13 mouse cellular contexts compared by ENCODE assay signal in genomic region chr6:90288265-90288664, GRCm38 (mm10). TPM values are rescaled to one million over a fixed set of nuclear protein-coding genes. Genes with fewer than 3 reads are reported as not detected.
DNase-seq lines count a peak whose midpoint lies in the region; ATAC-seq and TF ChIP-seq lines count a peak whose summit lies in the region.
"Had no signal": no experiment of that assay in that cellular context is flagged by ENCODE, and none has a peak within 500 bp of the region (broad histone marks: within the 10 kb centered on the region; RNA-seq: fewer than 3 reads in every experiment).

No protein-coding gene starts in this region.

- no peaks in the 10 kb centered on the region for H3K4me1 ChIP-seq in forebrain, postnatal 0 days (ENCODE audit: insufficient read depth)
- no peaks in the 10 kb centered on the region for H3K4me1 ChIP-seq in forebrain, embryonic 10.5 days
- no peaks in the 10 kb centered on the region for H3K4me1 ChIP-seq in liver, adult 2 months (ENCODE audit: control insufficient read depth, insufficient read depth, low read length)
- no peaks in the 10 kb centered on the region for H3K4me1 ChIP-seq in liver, embryonic 11.5 days (replicated peaks; ENCODE audit: control insufficient read depth, insufficient read depth, low read length)
- H3K4me1 ChIP-seq: embryonic facial prominence, embryonic 13.5 days; liver, embryonic 13.5 days; neural tube, embryonic 12.5 days had no signal

- POLR2A ChIA-PET in Patski (lab: Charles Lee): no interaction called here

- WGBS in forebrain, postnatal 0 days: 57% methylated on average over 12 of the region's 12 CpGs
- 57% methylated on average over 12 of the region's 12 CpGs for WGBS in forebrain, embryonic 10.5 days
- WGBS in liver, adult 2 months: 58% methylated on average over 12 of the region's 12 CpGs
- WGBS in liver, embryonic 11.5 days: 58% methylated on average over 12 of the region's 12 CpGs

- H3K9ac ChIP-seq in forebrain, postnatal 0 days: no peak overlapping the region
- no peak overlapping the region for H3K9ac ChIP-seq in liver, adult 2 months (ENCODE audit: low read depth, low read length)
- H3K9ac ChIP-seq in liver, embryonic 11.5 days (ENCODE audit: low read depth, low read length): no peak overlapping the region
- H3K9ac ChIP-seq: embryonic facial prominence, embryonic 13.5 days; liver, embryonic 13.5 days; neural tube, embryonic 12.5 days had no signal

- no peaks in the 10 kb centered on the region for H3K79me2 ChIP-seq in liver, adult 2 months (ENCODE audit: control insufficient read depth, insufficient read depth, low read length)

- no peaks in the 10 kb centered on the region for H3K27me3 ChIP-seq in forebrain, postnatal 0 days (ENCODE audit: insufficient read depth, low read length)
- no peaks in the 10 kb centered on the region for H3K27me3 ChIP-seq in forebrain, embryonic 10.5 days (ENCODE audit: poor library complexity, severe bottlenecking)
- H3K27me3 ChIP-seq in liver, adult 2 months (ENCODE audit: control insufficient read depth, insufficient read depth, low read length): no peaks in the 10 kb centered on the region
- H3K27me3 ChIP-seq in liver, embryonic 11.5 days (replicated peaks; ENCODE audit: control insufficient read depth, insufficient read depth, low read length): no peaks in the 10 kb centered on the region
- H3K27me3 ChIP-seq in Patski: no peaks in the 10 kb centered on the region
- H3K27me3 ChIP-seq: embryonic facial prominence, embryonic 13.5 days; liver, embryonic 13.5 days; neural tube, embryonic 12.5 days had no signal

- no peak overlapping the region for H3K4me2 ChIP-seq in forebrain, postnatal 0 days (ENCODE audit: low read depth)
- no peak overlapping the region for H3K4me2 ChIP-seq in liver, embryonic 11.5 days
- H3K4me2 ChIP-seq: embryonic facial prominence, embryonic 13.5 days; liver, embryonic 13.5 days; neural tube, embryonic 12.5 days had no signal

- no peaks in the 10 kb centered on the region for H3K36me3 ChIP-seq in forebrain, postnatal 0 days (ENCODE audit: insufficient read depth)
- no peaks in the 10 kb centered on the region for H3K36me3 ChIP-seq in forebrain, embryonic 10.5 days (replicated peaks)
- H3K36me3 ChIP-seq in liver, adult 2 months (ENCODE audit: control insufficient read depth, insufficient read depth, low read length): no peaks in the 10 kb centered on the region
- no peaks in the 10 kb centered on the region for H3K36me3 ChIP-seq in liver, embryonic 11.5 days (ENCODE audit: control insufficient read depth, insufficient read depth, low read length)
- H3K36me3 ChIP-seq: embryonic facial prominence, embryonic 13.5 days; liver, embryonic 13.5 days; neural tube, embryonic 12.5 days had no signal

- in situ Hi-C loops in Patski (cut with MboI; ENCODE audit: low pct_unique_long_range_greater_than_20kb): no loop called here

- peak; percentile 46 for TF ChIP-seq CTCF in forebrain, postnatal 0 days (IDR thresholded peaks at IDR 0.05; ENCODE audit: low read depth)
- TF ChIP-seq CTCF in liver, adult 2 months (IDR thresholded peaks at IDR 0.05; ENCODE audit: low read depth, low read length): no peak
- TF ChIP-seq CTCF in Patski (IDR thresholded peaks at IDR 0.05): peak; percentile 65

- peak; percentile 1 for DNase-seq in forebrain, postnatal 0 days
- DNase-seq in forebrain, embryonic 10.5 days (ENCODE audit: extremely low spot score, low spot score): no peak
- peak; percentile 39 for DNase-seq in liver, adult 2 months (ENCODE audit: extremely low read depth, low read depth, low spot score)
- DNase-seq in liver, embryonic 11.5 days (ENCODE audit: low spot score): no peak
- no peak for DNase-seq in Patski (ENCODE audit: low read depth, low spot score)
- DNase-seq in layer of hippocampus, adult 9-11 months: peak; percentile 9
- no peak for DNase-seq in urinary bladder, postnatal 14 days (ENCODE audit: low spot score)
- DNase-seq: liver, embryonic 13.5 days; thymus, adult 2 months had no signal

- ATAC-seq in forebrain, postnatal 0 days: no peak
- no peak for ATAC-seq in liver, embryonic 11.5 days (replicated peaks; ENCODE audit: low FRiP score)
- no peak for ATAC-seq in Patski
- ATAC-seq in CD4-positive, CD25-positive, alpha-beta regulatory T cell, adult 4 months: no peak

- CTCF ChIA-PET in Patski (lab: Charles Lee): interaction anchor here (0.6 to 2.1 kb wide), 8 partner anchors 12 to 615 kb away, joined by 3 to 7 read pairs (median 4); no protein-coding TSS in a partner anchor

- no peak overlapping the region for H3K27ac ChIP-seq in forebrain, postnatal 0 days (ENCODE audit: low read depth, low read length)
- H3K27ac ChIP-seq in forebrain, embryonic 10.5 days: no peak overlapping the region
- H3K27ac ChIP-seq in liver, adult 2 months (replicated peaks; ENCODE audit: insufficient read depth, low read depth, low read length): no peak overlapping the region
- H3K27ac ChIP-seq in liver, embryonic 11.5 days (ENCODE audit: low read depth, low read length): no peak overlapping the region
- H3K27ac ChIP-seq: embryonic facial prominence, embryonic 13.5 days; liver, embryonic 13.5 days; neural tube, embryonic 12.5 days had no signal

- no peak overlapping the region for H3K4me3 ChIP-seq in forebrain, postnatal 0 days (ENCODE audit: low read depth, low read length)
- H3K4me3 ChIP-seq in forebrain, embryonic 10.5 days: no peak overlapping the region
- no peak overlapping the region for H3K4me3 ChIP-seq in liver, adult 2 months (ENCODE audit: insufficient read depth, low read depth, low read length)
- H3K4me3 ChIP-seq in liver, embryonic 11.5 days (ENCODE audit: low read depth, low read length): no peak overlapping the region
- H3K4me3 ChIP-seq: embryonic facial prominence, embryonic 13.5 days; liver, embryonic 13.5 days; neural tube, embryonic 12.5 days had no signal

- no peak for TF ChIP-seq POLR2A in liver, adult 2 months (IDR thresholded peaks at IDR 0.05; ENCODE audit: extremely low read depth, insufficient read depth, low read length)

- H3K9me3 ChIP-seq in forebrain, postnatal 0 days (ENCODE audit: low read length): no peaks in the 10 kb centered on the region
- peaks cover 28% of the 10 kb centered on the region for H3K9me3 ChIP-seq in forebrain, embryonic 10.5 days
- H3K9me3 ChIP-seq in liver, embryonic 11.5 days (ENCODE audit: control insufficient read depth, low read length): no peaks in the 10 kb centered on the region

RNA-seq across cellular contexts. Expression of gene BC048671, which starts 12.8 kb away (rescaled TPM):
- total RNA-seq in forebrain, postnatal 0 days (2014; rRNA removed): not detected in 2 replicates
- not detected in 2 replicates for polyA plus RNA-seq in forebrain, postnatal 0 days (2015; fragmentation: Nextera tagmentation; extraction: Ambion mirVana)
- not detected in 2 replicates for polyA plus RNA-seq in forebrain, embryonic 10.5 days (2016; fragmentation: Nextera tagmentation; extraction: Ambion mirVana)
- total RNA-seq in liver, adult 2 months (2014; rRNA removed): not detected in 2 replicates
- polyA plus RNA-seq in liver, adult 2 months (2012; rRNA removed): not detected in 2 replicates
- not detected in 2 replicates for polyA plus RNA-seq in liver, embryonic 11.5 days (2014; fragmentation: Nextera tagmentation; extraction: Ambion mirVana)
- not detected for polyA plus RNA-seq in Patski (2021)
- polyA plus RNA-seq in CD4-positive, CD25-positive, alpha-beta regulatory T cell, adult 4 months (2017; shearing (Covaris generic)): not detected
- polyA plus RNA-seq: embryonic facial prominence, embryonic 13.5 days; heart, embryonic 14.5 days; liver, embryonic 13.5 days; neural tube, embryonic 12.5 days; thymus, adult 2 months had no signal

RNA-seq across cellular contexts. Expression of gene Chst13, which starts 36.7 kb away (rescaled TPM):
- not detected in 2 replicates for total RNA-seq in forebrain, postnatal 0 days (2014; rRNA removed)
- not detected in 2 replicates for polyA plus RNA-seq in forebrain, postnatal 0 days (2015; fragmentation: Nextera tagmentation; extraction: Ambion mirVana)
- polyA plus RNA-seq in forebrain, embryonic 10.5 days (2016; fragmentation: Nextera tagmentation; extraction: Ambion mirVana): not detected in 2 replicates
- total RNA-seq in liver, adult 2 months (2014; rRNA removed): 9.3 and 11.9 TPM in 2 replicates
- 26.8 and 42.7 TPM in 2 replicates for polyA plus RNA-seq in liver, adult 2 months (2012; rRNA removed)
- 16.7 and 17.4 TPM in 2 replicates for polyA plus RNA-seq in liver, embryonic 11.5 days (2014; fragmentation: Nextera tagmentation; extraction: Ambion mirVana)
- 0.14 TPM for polyA plus RNA-seq in Patski (2021)
- not detected for polyA plus RNA-seq in CD4-positive, CD25-positive, alpha-beta regulatory T cell, adult 4 months (2017; shearing (Covaris generic))
- polyA plus RNA-seq: heart, embryonic 14.5 days; neural tube, embryonic 12.5 days had no signal

RNA-seq across cellular contexts. Expression of gene Vmn1r54, which starts 42.2 kb away (rescaled TPM):
- total RNA-seq in forebrain, postnatal 0 days (2014; rRNA removed): not detected in 2 replicates
- not detected in 2 replicates for polyA plus RNA-seq in forebrain, postnatal 0 days (2015; fragmentation: Nextera tagmentation; extraction: Ambion mirVana)
- not detected in 2 replicates for polyA plus RNA-seq in forebrain, embryonic 10.5 days (2016; fragmentation: Nextera tagmentation; extraction: Ambion mirVana)
- not detected in 2 replicates for total RNA-seq in liver, adult 2 months (2014; rRNA removed)
- not detected in 2 replicates for polyA plus RNA-seq in liver, adult 2 months (2012; rRNA removed)
- not detected in 2 replicates for polyA plus RNA-seq in liver, embryonic 11.5 days (2014; fragmentation: Nextera tagmentation; extraction: Ambion mirVana)
- polyA plus RNA-seq in Patski (2021): not detected
- polyA plus RNA-seq in CD4-positive, CD25-positive, alpha-beta regulatory T cell, adult 4 months (2017; shearing (Covaris generic)): not detected
- polyA plus RNA-seq: embryonic facial prominence, embryonic 13.5 days; heart, embryonic 14.5 days; liver, embryonic 13.5 days; neural tube, embryonic 12.5 days; thymus, adult 2 months had no signal

RNA-seq across cellular contexts. Expression of gene Uroc1, which starts 44.8 kb away (rescaled TPM):
- total RNA-seq in forebrain, postnatal 0 days (2014; rRNA removed): not detected in 2 replicates
- polyA plus RNA-seq in forebrain, postnatal 0 days (2015; fragmentation: Nextera tagmentation; extraction: Ambion mirVana): not detected in 2 replicates
- polyA plus RNA-seq in forebrain, embryonic 10.5 days (2016; fragmentation: Nextera tagmentation; extraction: Ambion mirVana): not detected in 2 replicates
- 239 and 296 TPM in 2 replicates for total RNA-seq in liver, adult 2 months (2014; rRNA removed)
- 399 and 420 TPM in 2 replicates for polyA plus RNA-seq in liver, adult 2 months (2012; rRNA removed)
- 2.6 and 3.0 TPM in 2 replicates for polyA plus RNA-seq in liver, embryonic 11.5 days (2014; fragmentation: Nextera tagmentation; extraction: Ambion mirVana)
- polyA plus RNA-seq in Patski (2021): 0.39 TPM
- not detected for polyA plus RNA-seq in CD4-positive, CD25-positive, alpha-beta regulatory T cell, adult 4 months (2017; shearing (Covaris generic))
- polyA plus RNA-seq: embryonic facial prominence, embryonic 13.5 days; heart, embryonic 14.5 days; neural tube, embryonic 12.5 days had no signal

Comparison
In these comparisons a context has a peak if more than half of its experiments do, and no peak if none do; other contexts are left out.
1. DNase-seq: peak in forebrain, postnatal 0 days (single experiment), liver, adult 2 months (single experiment) and layer of hippocampus, adult 9-11 months (single experiment); none in forebrain, embryonic 10.5 days (single experiment), liver, embryonic 11.5 days (single experiment), Patski (single experiment) and urinary bladder, postnatal 14 days (single experiment).
2. RNA of gene Chst13, which starts 36.7 kb away (polyA plus RNA-seq): 26.8 to 42.7 TPM in liver, adult 2 months and 16.7 to 17.4 TPM in liver, embryonic 11.5 days; 0.14 TPM in Patski (single experiment), not detected in forebrain, postnatal 0 days, not detected in forebrain, embryonic 10.5 days and not detected in CD4-positive, CD25-positive, alpha-beta regulatory T cell, adult 4 months; every median in the first group is over 10 times any median in the second.